Mouse (Mus musculus) myocyte (in vitro differentiated cells): Measurements from ENCODE around the gene Rftn1.

ENCODE experiments used
- CEBPB ChIP-seq: IDR thresholded peaks from 2 replicates; pipeline ENCODE4 v1.6.1; 2011; ENCODE audit warnings: mild to moderate bottlenecking, moderate library complexity; ENCODE audit not compliant: poor library complexity, insufficient read depth, severe bottlenecking
- E2F4 ChIP-seq: IDR thresholded peaks from one replicate; pipeline ENCODE4 v1.6.1; 2011; ENCODE audit warnings: mild to moderate bottlenecking, control low read depth, moderate library complexity; ENCODE audit not compliant: insufficient read depth
- MAX ChIP-seq: IDR thresholded peaks from one replicate; pipeline ENCODE4 v1.6.1; 2011; ENCODE audit warnings: low read depth, mild to moderate bottlenecking, control low read depth
- POLR2A ChIP-seq: IDR thresholded peaks from one replicate; pipeline ENCODE4 v1.6.1; 2011; ENCODE audit warnings: low read depth, mild to moderate bottlenecking, control low read depth, moderate library complexity; ENCODE audit not compliant: insufficient read length
- TCF12 ChIP-seq: IDR thresholded peaks from one replicate; pipeline ENCODE4 v1.6.1; 2011; ENCODE audit warnings: mild to moderate bottlenecking, control low read depth; ENCODE audit not compliant: poor library complexity, insufficient read depth, severe bottlenecking

DNA sequence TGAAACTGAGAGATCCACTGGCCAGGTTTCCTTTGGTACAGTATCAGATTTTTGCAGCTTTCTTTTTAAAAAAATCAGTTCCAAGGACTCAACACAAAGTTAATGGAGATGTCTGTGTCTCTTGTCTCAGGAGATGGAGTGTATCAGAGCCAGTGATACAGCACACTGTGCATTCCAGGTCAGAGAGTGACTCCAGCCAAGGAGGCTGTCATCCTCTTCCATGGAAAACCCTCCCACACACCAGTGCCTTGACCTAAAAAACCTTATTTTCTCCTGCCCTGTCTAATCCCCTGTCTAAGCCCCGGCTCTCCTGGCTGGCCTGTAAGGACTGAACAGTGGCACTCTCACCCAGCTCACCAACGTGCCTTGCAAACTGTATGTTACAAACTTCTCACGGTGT lies 86.3 kb downstream of the Rftn1 start:
- TF ChIP-seq MAX = no peak
- TF ChIP-seq TCF12 = no peak
- no peak for TF ChIP-seq E2F4
- TF ChIP-seq POLR2A = no peak
- TF ChIP-seq CEBPB = no peak
